Mouse (Mus musculus): ENCODE data around the gene Fam161a. TPM values are rescaled to one million over a fixed set of nuclear protein-coding genes. Genes with fewer than 3 reads are reported as not detected.

Gene Fam161a
- polyA plus RNA-seq, 1 experiment from 2014 or later, result 0.85 TPM

GRCm38 (mm10) chr11:22994271-22994670 is 13.1 kb upstream of the Fam161a start:
- Histone ChIP-seq H3K4me1 (peaks cover 43% of the 10 kb centered on the region), H3K36me3 (peaks cover 66% of the 10 kb centered on the region), H3K4me3 (no peak overlapping the region), H3K9me3 (replicated peaks) (no peaks in the 10 kb centered on the region), H3K4me2 (no peak overlapping the region), H3K27ac (no peak overlapping the region), H3K9ac (no peak overlapping the region), H3K27me3 (replicated peaks) (no peaks in the 10 kb centered on the region)
- ATAC-seq, result no peak
- 91% methylated on average over 2 of the region's 2 CpGs for WGBS (ENCODE audit: insufficient replicate concordance)

DNA sequence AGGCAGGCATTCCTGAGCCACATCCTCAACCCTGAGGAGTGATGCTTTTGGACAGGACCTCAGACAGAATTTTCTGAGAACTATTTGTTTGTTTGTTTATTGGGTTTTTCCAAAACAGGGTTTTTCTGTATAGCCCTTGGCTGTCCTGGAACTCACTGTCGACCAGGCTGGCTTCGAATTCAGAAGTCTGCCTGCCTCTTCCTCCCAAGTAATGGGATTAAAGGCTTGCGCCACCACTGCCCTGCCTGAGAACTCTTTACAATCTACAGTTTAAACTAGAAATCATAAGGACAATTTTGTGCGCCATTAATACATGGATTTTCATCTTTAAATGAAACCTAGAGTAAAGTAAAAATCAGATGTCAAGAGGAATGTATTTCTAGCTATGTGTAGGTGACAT is 11.9 kb upstream of the Fam161a start:
- ATAC-seq, result no peak
- no peak overlapping the region for H3K9ac ChIP-seq
- no peak overlapping the region for H3K4me3 ChIP-seq
- no peaks in the 10 kb centered on the region for H3K27me3 ChIP-seq (replicated peaks)
- peaks cover 78% of the 10 kb centered on the region for H3K36me3 ChIP-seq
- H3K4me1 ChIP-seq, result peaks cover 36% of the 10 kb centered on the region
- no peak overlapping the region for H3K4me2 ChIP-seq
- no peak overlapping the region for H3K27ac ChIP-seq
- H3K9me3 ChIP-seq (replicated peaks), result no peaks in the 10 kb centered on the region
- 94% methylated on average over 4 of the region's 4 CpGs for WGBS (ENCODE audit: insufficient replicate concordance)

DNA sequence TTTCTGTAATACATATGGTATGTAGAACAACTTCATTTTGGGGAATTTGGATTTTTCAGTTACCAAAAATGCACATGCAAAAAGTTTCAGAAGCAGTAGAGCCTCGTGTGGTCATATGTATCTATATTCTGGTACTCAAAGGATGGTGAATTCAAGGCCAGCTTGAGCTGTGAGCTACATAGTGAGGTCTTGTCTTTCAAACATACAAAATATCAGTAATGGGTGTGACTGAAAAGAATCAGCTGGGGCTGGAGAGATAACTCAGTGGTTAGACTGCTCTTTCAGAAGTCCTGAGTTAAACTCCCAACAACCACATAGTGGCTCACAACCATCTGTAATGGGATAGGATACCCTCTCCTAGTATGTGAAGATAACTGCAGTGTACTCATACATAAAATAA is 9.0 kb upstream of the Fam161a start:
- Histone ChIP-seq H3K4me3 (no peak overlapping the region), H3K4me1 (peaks cover 22% of the 10 kb centered on the region), H3K27me3 (replicated peaks) (no peaks in the 10 kb centered on the region), H3K4me2 (peak overlapping the region; percentile 41), H3K27ac (peak overlapping the region; percentile 74), H3K9me3 (replicated peaks) (no peaks in the 10 kb centered on the region), H3K9ac (peak overlapping the region; percentile 24; the same call in 1 of the 2 replicates), H3K36me3 (peaks cover 94% of the 10 kb centered on the region)
- WGBS (ENCODE audit: insufficient replicate concordance), result 42% methylated on average over 1 of the region's 1 CpGs
- peak; percentile 97 for ATAC-seq

DNA sequence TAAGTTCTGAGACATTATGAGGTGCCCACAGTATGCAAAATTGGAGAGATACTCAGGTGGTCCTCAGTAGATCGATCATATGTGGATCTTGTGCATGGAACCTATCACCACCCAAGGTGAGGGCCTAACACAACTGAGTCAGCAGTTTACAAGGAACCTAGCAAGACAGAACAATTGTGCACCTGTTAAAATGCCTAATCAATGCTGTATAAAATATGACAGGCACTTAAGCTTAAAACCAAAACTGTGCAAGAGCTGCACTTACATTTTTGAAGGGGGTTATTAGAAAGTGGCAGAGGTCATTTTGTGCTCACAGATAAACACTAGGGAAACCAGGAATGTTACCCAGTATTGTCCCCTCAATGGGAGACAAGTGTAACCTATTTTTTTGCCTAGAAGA is 2.1 kb upstream of the Fam161a start:
- no peak overlapping the region for H3K9ac ChIP-seq
- H3K27ac ChIP-seq, result no peak overlapping the region
- 83% methylated on average over 1 of the region's 1 CpGs for WGBS (ENCODE audit: insufficient replicate concordance)
- H3K4me3 ChIP-seq, result no peak overlapping the region
- ATAC-seq, result no peak
- peaks cover 59% of the 10 kb centered on the region for H3K36me3 ChIP-seq
- H3K9me3 ChIP-seq (replicated peaks), result no peaks in the 10 kb centered on the region
- no peak overlapping the region for H3K4me2 ChIP-seq
- peaks cover 20% of the 10 kb centered on the region for H3K4me1 ChIP-seq
- no peaks in the 10 kb centered on the region for H3K27me3 ChIP-seq (replicated peaks)

DNA sequence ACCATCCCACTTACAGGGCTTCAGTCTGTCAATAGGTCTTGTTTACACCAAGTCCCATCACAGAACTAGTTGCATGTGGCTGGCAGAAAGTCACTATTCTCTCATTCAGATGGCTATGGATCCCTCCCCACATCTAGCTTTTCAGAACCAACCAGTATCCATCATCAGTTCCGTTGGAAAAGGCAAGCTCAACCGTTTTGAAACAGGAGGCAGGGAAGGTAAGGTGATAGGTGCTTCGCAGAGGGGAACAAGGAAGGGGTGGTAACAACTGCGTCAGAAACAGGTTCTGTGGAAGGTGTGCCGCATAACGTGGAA is 208 bp upstream of the Fam161a start:
- Histone ChIP-seq H3K9me3 (replicated peaks) (no peaks in the 10 kb centered on the region), H3K9ac (peak overlapping the region; percentile 80)
- ATAC-seq, result peak; percentile 65

GRCm38 (mm10) chr11:23008181-23008823 is 971 bp downstream of the Fam161a start:
- Histone ChIP-seq H3K27me3 (replicated peaks) (no peaks in the 10 kb centered on the region), H3K4me3 (peak overlapping the region; percentile 71), H3K36me3 (peaks cover 30% of the 10 kb centered on the region), H3K4me2 (peak overlapping the region; percentile 95), H3K9ac (peak overlapping the region; percentile 80), H3K9me3 (replicated peaks) (no peaks in the 10 kb centered on the region), H3K27ac (peak overlapping the region; percentile 96), H3K4me1 (peaks cover 20% of the 10 kb centered on the region)
- WGBS (ENCODE audit: insufficient replicate concordance), result 2% methylated on average over 40 of the region's 40 CpGs
- ATAC-seq, result peak; percentile 83

More for the DNA sequence above, 208 bp upstream of the Fam161a start:
- Histone ChIP-seq H3K27ac (peak overlapping the region; percentile 96), H3K4me3 (peak overlapping the region; percentile 71), H3K36me3 (peaks cover 42% of the 10 kb centered on the region), H3K4me1 (peaks cover 20% of the 10 kb centered on the region), H3K27me3 (replicated peaks) (no peaks in the 10 kb centered on the region), H3K4me2 (peak overlapping the region; percentile 95)
- WGBS (ENCODE audit: insufficient replicate concordance), result 4% methylated on average over 6 of the region's 6 CpGs

DNA sequence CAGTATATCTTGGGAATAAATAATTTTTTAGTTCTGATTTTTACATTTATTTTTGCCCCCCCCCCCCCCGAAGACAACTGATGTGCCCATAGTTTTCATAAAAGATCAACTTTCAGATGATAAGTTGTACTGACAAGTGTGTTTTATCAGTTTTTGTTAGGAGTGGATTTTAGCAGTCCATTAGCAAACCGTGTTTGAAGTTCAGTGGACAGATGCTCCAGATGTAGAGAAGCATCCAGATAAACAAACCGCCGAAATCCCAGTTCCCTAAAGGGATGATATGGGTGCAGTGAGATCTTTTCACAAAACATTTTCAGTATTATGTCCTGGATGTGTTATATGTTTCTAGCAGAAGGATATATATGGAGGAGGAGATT is 1.5 kb downstream of the Fam161a start:
- Histone ChIP-seq H3K9ac (peak overlapping the region; percentile 80; the same call in 1 of the 2 replicates), H3K27me3 (replicated peaks) (no peaks in the 10 kb centered on the region), H3K9me3 (replicated peaks) (no peaks in the 10 kb centered on the region), H3K4me1 (peaks cover 20% of the 10 kb centered on the region), H3K36me3 (peaks cover 25% of the 10 kb centered on the region), H3K4me2 (peak overlapping the region; percentile 95), H3K4me3 (peak overlapping the region; percentile 71), H3K27ac (no peak overlapping the region)
- no peak for ATAC-seq
- 21% methylated on average over 4 of the region's 4 CpGs for WGBS (ENCODE audit: insufficient replicate concordance)

DNA sequence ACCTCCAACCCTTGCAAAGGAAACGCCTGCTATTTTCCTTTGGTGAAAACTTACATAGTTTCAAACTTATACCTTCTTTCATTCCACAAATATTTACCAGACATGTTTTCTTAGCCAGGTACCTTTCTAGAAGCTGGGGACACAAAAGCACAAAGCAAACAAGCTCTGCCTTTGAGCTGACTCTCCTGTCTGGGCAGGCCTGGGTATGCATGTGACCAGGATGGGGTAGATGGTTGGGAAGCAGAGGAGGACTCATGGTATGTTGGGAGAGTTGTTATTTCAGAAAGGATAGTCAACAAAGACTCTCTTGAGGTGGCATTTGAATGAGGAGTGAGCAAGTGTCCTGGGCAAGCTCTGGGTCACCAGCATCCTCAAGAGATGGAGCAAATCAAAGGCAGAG is 5.8 kb downstream of the Fam161a start:
- Histone ChIP-seq H3K27ac (no peak overlapping the region), H3K4me2 (no peak overlapping the region), H3K9me3 (replicated peaks) (no peaks in the 10 kb centered on the region), H3K4me1 (peaks cover 9% of the 10 kb centered on the region; the same call in 1 of the 2 replicates), H3K9ac (no peak overlapping the region), H3K36me3 (no peaks in the 10 kb centered on the region), H3K4me3 (no peak overlapping the region), H3K27me3 (replicated peaks) (no peaks in the 10 kb centered on the region)
- ATAC-seq, result no peak
- WGBS (ENCODE audit: insufficient replicate concordance), result 63% methylated on average over 1 of the region's 1 CpGs

DNA sequence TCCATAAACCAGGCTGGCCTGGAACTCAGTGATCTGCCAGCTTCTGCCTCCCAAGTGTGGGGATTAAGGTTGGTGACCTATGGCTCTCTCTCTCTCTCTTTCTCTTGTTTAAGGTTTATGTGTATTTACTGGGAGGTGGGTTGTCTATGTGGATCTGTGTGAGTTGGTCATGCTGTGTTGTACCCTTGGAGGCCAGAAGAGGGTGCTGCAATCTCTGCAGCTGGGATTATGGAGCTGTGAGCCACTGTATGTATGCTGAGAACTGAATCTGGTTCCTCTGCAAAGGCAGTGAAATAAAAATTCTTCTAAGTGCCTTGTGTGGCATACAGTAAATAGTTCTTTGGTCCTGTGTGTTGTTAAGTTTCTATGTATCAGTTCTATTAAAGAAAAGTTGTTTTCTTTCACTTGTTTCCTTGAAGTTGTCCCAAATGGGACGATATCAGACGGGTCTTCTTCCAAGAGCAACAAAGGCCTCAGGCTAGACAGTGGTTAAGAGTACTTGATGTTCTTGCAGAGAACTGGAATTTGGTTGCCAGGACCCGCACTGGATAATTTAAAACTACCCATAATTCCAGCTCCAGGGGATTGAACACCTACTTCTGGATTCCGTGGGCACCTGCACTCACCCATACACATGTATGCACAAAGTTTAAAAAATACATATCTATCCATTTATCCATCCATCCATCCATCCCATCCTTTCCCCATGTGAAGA is 6.4 kb downstream of the Fam161a start:
- H3K27ac ChIP-seq, result no peak overlapping the region
- WGBS (ENCODE audit: insufficient replicate concordance), result 68% methylated on average over 4 of the region's 4 CpGs
- peak; percentile 47; the same call in 1 of the 2 replicates for ATAC-seq

GRCm38 (mm10) chr11:23014996-23015395 is 7.7 kb downstream of the Fam161a start:
- Histone ChIP-seq H3K9ac (no peak overlapping the region), H3K27ac (no peak overlapping the region), H3K9me3 (replicated peaks) (no peaks in the 10 kb centered on the region), H3K27me3 (replicated peaks) (no peaks in the 10 kb centered on the region; the same call in 1 of the 2 replicates), H3K4me1 (no peaks in the 10 kb centered on the region), H3K4me2 (no peak overlapping the region), H3K36me3 (no peaks in the 10 kb centered on the region; the same call in 1 of the 2 replicates), H3K4me3 (no peak overlapping the region)
- WGBS (ENCODE audit: insufficient replicate concordance), result 70% methylated on average over 6 of the region's 6 CpGs
- no peak for ATAC-seq

More for the DNA sequence above, 6.4 kb downstream of the Fam161a start:
- no peaks in the 10 kb centered on the region for H3K27me3 ChIP-seq (replicated peaks)
- no peak overlapping the region for H3K4me3 ChIP-seq
- peaks cover 6% of the 10 kb centered on the region; the same call in 1 of the 2 replicates for H3K4me1 ChIP-seq
- no peak overlapping the region for H3K9ac ChIP-seq
- H3K9me3 ChIP-seq (replicated peaks), result no peaks in the 10 kb centered on the region
- no peaks in the 10 kb centered on the region; the same call in 1 of the 2 replicates for H3K36me3 ChIP-seq
- no peak overlapping the region for H3K4me2 ChIP-seq

- no peak overlapping the region for H3K9ac ChIP-seq
- no peak overlapping the region for H3K27ac ChIP-seq
- H3K9me3 ChIP-seq (replicated peaks), result no peaks in the 10 kb centered on the region
- no peak for ATAC-seq
- H3K4me2 ChIP-seq, result no peak overlapping the region
- H3K4me3 ChIP-seq, result no peak overlapping the region
- no peaks in the 10 kb centered on the region for H3K4me1 ChIP-seq
- no peaks in the 10 kb centered on the region; the same call in 1 of the 2 replicates for H3K27me3 ChIP-seq (replicated peaks)
- WGBS (ENCODE audit: insufficient replicate concordance), result 63% methylated on average over 4 of the region's 4 CpGs
- no peaks in the 10 kb centered on the region; the same call in 1 of the 2 replicates for H3K36me3 ChIP-seq
Measured at GRCm38 (mm10) chr11:23017943-23018342, 10.6 kb downstream of the Fam161a start.

GRCm38 (mm10) chr11:23020116-23020770 is 12.9 kb downstream of the Fam161a start:
- Histone ChIP-seq H3K4me1 (no peaks in the 10 kb centered on the region), H3K27ac (no peak overlapping the region), H3K4me2 (no peak overlapping the region), H3K9me3 (replicated peaks) (no peaks in the 10 kb centered on the region), H3K4me3 (no peak overlapping the region), H3K9ac (no peak overlapping the region), H3K36me3 (no peaks in the 10 kb centered on the region; the same call in 1 of the 2 replicates), H3K27me3 (replicated peaks) (no peaks in the 10 kb centered on the region; the same call in 1 of the 2 replicates)
- no peak for ATAC-seq
- WGBS (ENCODE audit: insufficient replicate concordance), result 68% methylated on average over 24 of the region's 24 CpGs
